In the genomic region with DNA sequence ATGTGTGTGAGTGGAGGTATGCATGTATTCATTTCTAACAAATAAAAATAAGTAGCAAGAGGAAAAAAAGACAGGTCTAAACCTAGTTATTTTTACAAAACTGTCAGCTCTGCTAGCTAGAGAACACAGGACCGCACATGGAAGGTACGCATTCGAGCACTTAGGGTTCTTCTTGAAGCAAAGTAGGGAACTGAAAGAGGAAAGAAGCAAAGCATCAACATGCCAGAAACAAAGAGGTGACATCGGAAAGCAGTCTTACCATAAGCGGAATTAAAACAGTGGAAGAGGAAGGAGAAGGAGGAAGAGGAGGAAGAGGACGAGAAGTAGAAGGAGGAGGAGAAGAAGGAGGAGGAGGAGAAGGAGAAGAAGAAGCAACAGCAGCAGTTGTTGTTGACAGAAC, we compare ENCODE assay signal across 15 mouse cellular contexts. TPM values are rescaled to one million over a fixed set of nuclear protein-coding genes. Genes with fewer than 3 reads are reported as not detected.
DNase-seq lines count a peak whose midpoint lies in the region; ATAC-seq and TF ChIP-seq lines count a peak whose summit lies in the region.
"Had no signal": no experiment of that assay in that cellular context is flagged by ENCODE, and none has a peak within 500 bp of the region (broad histone marks: within the 10 kb centered on the region; RNA-seq: fewer than 3 reads in every experiment).

No protein-coding gene starts in this region.

- H3K27ac ChIP-seq in forebrain, embryonic 13.5 days: no peak overlapping the region
- no peak overlapping the region for H3K27ac ChIP-seq in forebrain, embryonic 11.5 days (ENCODE audit: low read depth, low read length)
- no peak overlapping the region for H3K27ac ChIP-seq in lung, embryonic 15.5 days
- H3K27ac ChIP-seq in bone marrow macrophage, adult 2 months (ENCODE audit: insufficient read depth, low read depth, low read length): peak overlapping the region; percentile 14; the same call in 1 of the 2 replicates
- H3K27ac ChIP-seq in midbrain, embryonic 12.5 days (replicated peaks): no peak overlapping the region
- H3K27ac ChIP-seq: embryonic facial prominence, embryonic 13.5 days; left cerebral cortex, adult 2 months had no signal

- H3K4me2 ChIP-seq in forebrain, embryonic 13.5 days: peak overlapping the region; percentile 84
- no peak overlapping the region for H3K4me2 ChIP-seq in forebrain, embryonic 11.5 days (ENCODE audit: low read depth, low read length, severe bottlenecking)
- 0 out of 2 replicates have a peak overlapping the region, but pooled peaks have one; percentile 70 for H3K4me2 ChIP-seq in lung, embryonic 15.5 days
- peak overlapping the region; percentile 65 for H3K4me2 ChIP-seq in midbrain, embryonic 12.5 days (replicated peaks)

- H3K9me3 ChIP-seq in forebrain, embryonic 13.5 days (replicated peaks): no peaks in the 10 kb centered on the region
- H3K9me3 ChIP-seq in forebrain, embryonic 11.5 days (ENCODE audit: control insufficient read depth, low read length): no peaks in the 10 kb centered on the region
- H3K9me3 ChIP-seq in lung, embryonic 15.5 days: no peaks in the 10 kb centered on the region
- H3K9me3 ChIP-seq in midbrain, embryonic 12.5 days: no peaks in the 10 kb centered on the region
- H3K9me3 ChIP-seq: embryonic facial prominence, embryonic 13.5 days had no signal

- TF ChIP-seq CTCF in bone marrow macrophage, adult 2 months (IDR thresholded peaks at IDR 0.05; ENCODE audit: low read depth, low read length): no peak

- H3K9ac ChIP-seq in forebrain, embryonic 13.5 days: no peak overlapping the region
- H3K9ac ChIP-seq in forebrain, embryonic 11.5 days (ENCODE audit: low read length): no peak overlapping the region
- no peak overlapping the region for H3K9ac ChIP-seq in lung, embryonic 15.5 days
- no peak overlapping the region for H3K9ac ChIP-seq in midbrain, embryonic 12.5 days (replicated peaks)
- H3K9ac ChIP-seq: embryonic facial prominence, embryonic 13.5 days had no signal

- ATAC-seq in forebrain, embryonic 13.5 days: no peak
- ATAC-seq in forebrain, embryonic 11.5 days (replicated peaks; ENCODE audit: low FRiP score): no peak
- no peak for ATAC-seq in lung, embryonic 15.5 days (ENCODE audit: borderline replicate concordance, extremely low read depth, low FRiP score, low TSS enrichment)
- no peak for ATAC-seq in midbrain, embryonic 12.5 days (ENCODE audit: low FRiP score, low read depth)
- ATAC-seq: intestine, embryonic 16.5 days had no signal

- H3K36me3 ChIP-seq in forebrain, embryonic 13.5 days (ENCODE audit: poor library complexity, severe bottlenecking): peaks cover 45% of the 10 kb centered on the region
- H3K36me3 ChIP-seq in forebrain, embryonic 11.5 days (ENCODE audit: control insufficient read depth, insufficient read depth, low read length): peaks cover 8% of the 10 kb centered on the region; the same call in 1 of the 2 replicates
- H3K36me3 ChIP-seq in lung, embryonic 15.5 days: peaks cover 30% of the 10 kb centered on the region
- peaks cover 45% of the 10 kb centered on the region for H3K36me3 ChIP-seq in midbrain, embryonic 12.5 days

- DNase-seq in forebrain, embryonic 11.5 days (ENCODE audit: low spot score): no peak
- DNase-seq in lung, postnatal 4 days: no peak
- no peak for DNase-seq in gastrocnemius, postnatal 4 days (ENCODE audit: low spot score in 2 of 2)
- no peak for DNase-seq in thymus, postnatal 25 days
- DNase-seq: adrenal gland, postnatal 10 days; heart, postnatal 4 days; kidney, postnatal 10 days; right cerebral cortex, postnatal 4 days had no signal

- no peaks in the 10 kb centered on the region for H3K27me3 ChIP-seq in forebrain, embryonic 13.5 days
- no peaks in the 10 kb centered on the region for H3K27me3 ChIP-seq in forebrain, embryonic 11.5 days (ENCODE audit: control insufficient read depth, insufficient read depth, low read length)
- H3K27me3 ChIP-seq in lung, embryonic 15.5 days: no peaks in the 10 kb centered on the region
- no peaks in the 10 kb centered on the region for H3K27me3 ChIP-seq in midbrain, embryonic 12.5 days
- H3K27me3 ChIP-seq: embryonic facial prominence, embryonic 13.5 days had no signal

- no peak overlapping the region; the same call in 1 of the 2 replicates for H3K4me3 ChIP-seq in forebrain, embryonic 13.5 days
- no peak overlapping the region for H3K4me3 ChIP-seq in forebrain, embryonic 11.5 days (ENCODE audit: low read depth, low read length)
- no peak overlapping the region for H3K4me3 ChIP-seq in lung, embryonic 15.5 days
- no peak overlapping the region for H3K4me3 ChIP-seq in bone marrow macrophage, adult 2 months (ENCODE audit: insufficient read depth, low read length)
- H3K4me3 ChIP-seq in midbrain, embryonic 12.5 days: no peak overlapping the region
- H3K4me3 ChIP-seq: left cerebral cortex, adult 2 months had no signal

- 87% methylated on average over 6 of the region's 6 CpGs for WGBS in forebrain, embryonic 13.5 days
- WGBS in forebrain, embryonic 11.5 days: 83% methylated on average over 6 of the region's 6 CpGs
- 70% methylated on average over 6 of the region's 6 CpGs for WGBS in lung, embryonic 15.5 days
- 86% methylated on average over 6 of the region's 6 CpGs for WGBS in midbrain, embryonic 12.5 days

- peaks cover 37% of the 10 kb centered on the region for H3K4me1 ChIP-seq in forebrain, embryonic 13.5 days
- peaks cover 12% of the 10 kb centered on the region; the same call in 1 of the 2 replicates for H3K4me1 ChIP-seq in forebrain, embryonic 11.5 days (replicated peaks; ENCODE audit: control insufficient read depth, insufficient read depth, low read length)
- H3K4me1 ChIP-seq in lung, embryonic 15.5 days: peaks cover 35% of the 10 kb centered on the region
- H3K4me1 ChIP-seq in bone marrow macrophage, adult 2 months (ENCODE audit: control insufficient read depth, insufficient read depth, low read length): peaks cover 24% of the 10 kb centered on the region
- H3K4me1 ChIP-seq in midbrain, embryonic 12.5 days: peaks cover 39% of the 10 kb centered on the region

- TF ChIP-seq POLR2A in bone marrow macrophage, adult 2 months (IDR thresholded peaks at IDR 0.05; ENCODE audit: borderline replicate concordance, low read depth, low read length): no peak

RNA-seq across cellular contexts. Expression of a gene that starts 2.9 kb away (rescaled TPM):
- polyA plus RNA-seq in forebrain, embryonic 13.5 days (2015; fragmentation: Nextera tagmentation; extraction: Ambion mirVana): 149 and 167 TPM in 2 replicates
- 200 and 204 TPM in 2 replicates for polyA plus RNA-seq in forebrain, embryonic 11.5 days (2014; fragmentation: Nextera tagmentation; extraction: Ambion mirVana)
- 119 and 123 TPM in 2 replicates for polyA plus RNA-seq in lung, embryonic 15.5 days (2015; fragmentation: Nextera tagmentation; extraction: Ambion mirVana)
- 31.7 and 32.3 TPM in 2 replicates for polyA plus RNA-seq in bone marrow macrophage, adult 2 months (2012; ENCODE audit: insufficient read depth, insufficient read length, missing spikeins)
- 177 and 182 TPM in 2 replicates for polyA plus RNA-seq in midbrain, embryonic 12.5 days (2016; fragmentation: Nextera tagmentation; extraction: Ambion mirVana)
- 10 to 100 TPM; 89.2 to 90.6 TPM for total RNA-seq in gastrocnemius, postnatal 4 days (2021)

RNA-seq across cellular contexts. Expression of a gene that starts 52.4 kb away (rescaled TPM):
- polyA plus RNA-seq in forebrain, embryonic 13.5 days (2015; fragmentation: Nextera tagmentation; extraction: Ambion mirVana): 70.0 and 84.4 TPM in 2 replicates
- polyA plus RNA-seq in forebrain, embryonic 11.5 days (2014; fragmentation: Nextera tagmentation; extraction: Ambion mirVana): 50.3 and 58.7 TPM in 2 replicates
- 35.2 and 39.1 TPM in 2 replicates for polyA plus RNA-seq in lung, embryonic 15.5 days (2015; fragmentation: Nextera tagmentation; extraction: Ambion mirVana)
- polyA plus RNA-seq in bone marrow macrophage, adult 2 months (2012; ENCODE audit: insufficient read depth, insufficient read length, missing spikeins): not detected in 2 replicates
- 71.2 and 76.3 TPM in 2 replicates for polyA plus RNA-seq in midbrain, embryonic 12.5 days (2016; fragmentation: Nextera tagmentation; extraction: Ambion mirVana)
- total RNA-seq in gastrocnemius, postnatal 4 days (2021): 100 to 1,000 TPM; 121 to 136 TPM

Comparison
In these comparisons a context has a peak if more than half of its experiments do, and no peak if none do; other contexts are left out.
1. RNA of a gene that starts 52.4 kb away (polyA plus RNA-seq): 71.2 to 76.3 TPM in midbrain, embryonic 12.5 days, 70.0 to 84.4 TPM in forebrain, embryonic 13.5 days, 50.3 to 58.7 TPM in forebrain, embryonic 11.5 days and 35.2 to 39.1 TPM in lung, embryonic 15.5 days; not detected in bone marrow macrophage, adult 2 months; every median in the first group is over 10 times any median in the second.